Mouse (Mus musculus) MEL (cell line): Measurements from ENCODE around the gene Eef1g.
A peak's percentile ranks its signal among the peaks of the same experiment; 100 is the strongest.

Experiments
- MAFK ChIP-seq: IDR thresholded peaks from 2 replicates; pipeline ENCODE4 v1.6.1; 2011; ENCODE audit warnings: low read depth, mild to moderate bottlenecking, low read length, improper control_type of control experiment, borderline replicate concordance
- POLR2A ChIP-seq, 2 experiments: IDR thresholded peaks; 2 replicates each; pipeline ENCODE4 v1.6.1; 2011 to 2012; ENCODE audit warnings: low read length in 2 of 2, mild to moderate bottlenecking in 2 of 2, control low read depth in 1 of 2, improper control_type of control experiment in 1 of 2, low read depth in 1 of 2, moderate library complexity in 1 of 2; ENCODE audit not compliant: control insufficient read depth in 1 of 2, insufficient read depth in 1 of 2, poor library complexity in 1 of 2

DNA sequence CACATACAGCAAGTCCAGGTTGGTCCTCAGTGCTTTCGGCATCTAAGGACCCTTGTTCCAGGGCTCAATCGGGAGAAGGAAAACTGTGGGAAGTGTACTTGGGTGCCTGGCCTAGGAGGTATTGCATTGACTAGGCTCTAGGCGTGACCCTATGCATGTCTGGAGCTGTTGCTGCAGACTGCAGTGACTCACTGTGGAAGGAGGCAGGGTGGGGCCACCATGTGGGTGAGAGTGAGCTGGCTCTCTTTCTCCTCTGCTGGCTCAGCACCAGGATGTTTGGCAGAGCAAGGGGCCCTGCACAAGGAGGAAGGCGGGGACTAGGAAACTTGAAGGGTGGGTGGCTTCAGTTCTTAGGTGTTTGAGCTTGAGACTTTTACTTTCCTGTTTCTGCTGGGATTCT lies 30.7 kb downstream of the Eef1g start:
- TF ChIP-seq MAFK (peak; percentile 60; the same call in 1 of the 2 replicates), POLR2A (IDR thresholded peaks at IDR 0.05; ENCODE audit: control insufficient read depth in 1 of 2, insufficient read depth in 1 of 2, low read depth in 1 of 2, low read length in 2 of 2, poor library complexity in 1 of 2) (no peak)
